Mouse (Mus musculus) bone marrow macrophage, adult 2 months (primary cell): Measurements from ENCODE around the gene Sun5.

ENCODE experiments used
- CTCF ChIP-seq: IDR thresholded peaks from 2 replicates; pipeline ENCODE4 v1.5.1; 2012; ENCODE audit warnings: low read depth, mild to moderate bottlenecking, low read length, moderate library complexity
- POLR2A ChIP-seq: IDR thresholded peaks from 2 replicates; pipeline ENCODE4 v1.6.1; 2012; ENCODE audit warnings: mild to moderate bottlenecking, low read depth, low read length, borderline replicate concordance

DNA sequence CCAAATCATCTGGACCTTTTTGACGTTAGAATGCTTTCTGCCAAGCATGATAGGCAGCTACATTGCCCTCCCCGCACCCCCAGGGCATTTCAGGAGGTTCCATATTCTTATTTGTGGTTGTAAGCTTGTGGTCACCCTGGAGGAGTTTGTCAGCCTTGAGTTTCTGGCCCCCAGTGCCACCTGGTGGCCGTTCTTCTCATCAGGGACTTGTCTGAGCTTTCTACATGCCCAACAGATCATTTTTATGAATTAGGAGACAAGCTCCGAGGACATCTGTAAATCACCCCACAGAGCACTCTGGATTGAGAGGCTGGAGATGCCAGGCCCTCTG, 19.9 kb downstream of the Sun5 start:
- TF ChIP-seq CTCF (peak; percentile 46; the same call in 1 of the 2 replicates), POLR2A (no peak)
